Mouse (Mus musculus) bone marrow macrophage, adult 2 months (primary cell): ENCODE data around the gene Pkig.

Experiments
- CTCF ChIP-seq: IDR thresholded peaks from 2 replicates; pipeline ENCODE4 v1.5.1; 2012; ENCODE audit warnings: low read depth, mild to moderate bottlenecking, low read length, moderate library complexity
- POLR2A ChIP-seq: IDR thresholded peaks from 2 replicates; pipeline ENCODE4 v1.6.1; 2012; ENCODE audit warnings: mild to moderate bottlenecking, low read depth, low read length, borderline replicate concordance

DNA sequence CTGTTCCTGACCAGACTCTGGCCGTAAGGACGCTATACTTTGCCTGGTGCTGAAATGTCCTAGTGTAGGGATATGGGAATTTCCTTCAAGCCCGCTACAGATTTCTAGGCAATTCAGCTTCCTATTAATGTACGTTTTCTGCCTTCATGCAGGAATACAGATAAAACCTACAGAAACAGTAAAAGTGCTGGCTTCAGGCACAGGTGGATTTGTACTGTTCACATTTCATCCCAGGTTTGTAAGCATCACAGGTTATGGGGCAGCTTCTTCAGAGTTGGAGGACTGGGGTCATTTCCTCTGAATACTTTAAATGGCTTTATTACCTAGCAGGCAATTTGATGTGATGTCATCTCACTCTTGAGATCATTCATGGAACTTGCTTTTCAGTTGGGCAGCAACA lies 40.3 kb upstream of the Pkig start:
- TF ChIP-seq POLR2A (no peak), CTCF (no peak)
